Mouse (Mus musculus) lung, adult 2 months (tissue): Measurements from ENCODE around the gene Tsga10. TPM values are rescaled to one million over a fixed set of nuclear protein-coding genes. Genes with fewer than 3 reads are reported as not detected.

ENCODE experiments used
- DNase-seq: peaks from one replicate; pipeline ENCODE4 v3.0.0; 2022
- H3K4me1 ChIP-seq: fragments of 200-500 bp; 2 replicates; pipeline ENCODE4 v1.6.1; 2011; ENCODE audit warnings: low read length; ENCODE audit not compliant: control insufficient read depth, insufficient read depth
- H3K4me3 ChIP-seq: fragments of 200-500 bp; replicated peaks from 2 replicates; pipeline ENCODE3; 2011; ENCODE audit warnings: low read depth, mild to moderate bottlenecking, control low read depth, low read length; ENCODE audit errors: extremely low read depth
- CTCF ChIP-seq: fragments of 200-500 bp; IDR thresholded peaks from 2 replicates; pipeline ENCODE4 v1.5.1; 2011; ENCODE audit warnings: mild to moderate bottlenecking, low read length, control low read depth; ENCODE audit not compliant: insufficient read depth
- POLR2A ChIP-seq: fragments of 200-500 bp; IDR thresholded peaks from 2 replicates; pipeline ENCODE4 v1.6.1; 2011; ENCODE audit warnings: low read depth, mild to moderate bottlenecking, control low read depth, low read length, borderline replicate concordance; ENCODE audit errors: extremely low read depth
- WGBS: fragments of 180-500 bp; shearing (Covaris S2); methylation state at CpG from one replicate; pipeline ENCODE4 v1.1.7; 2018; 5-methylcytosine and 5-hydroxymethylcytosine counted together
- polyA plus RNA-seq: library from polyadenylated mRNA; depleted of rRNA; stranded (reverse); fragments of >200 nt; gene quantifications from 2 replicates; pipeline ENCODE4 v1.2.3, GENCODE M21; 2012

The Tsga10 gene
- polyA plus RNA-seq, 1 experiment: 1.8 TPM

GRCm38 (mm10) chr1:37883411-37883810 lies 17.2 kb upstream of the Tsga10 start:
- TF ChIP-seq POLR2A (no peak), CTCF (no peak)
- Histone ChIP-seq H3K4me3 (no peak overlapping the region), H3K4me1 (no peaks in the 10 kb centered on the region)
- 85% methylated on average over 4 of the region's 4 CpGs for WGBS
- DNase-seq: no peak

GRCm38 (mm10) chr1:37877736-37878460 lies 11.7 kb upstream of the Tsga10 start:
- Histone ChIP-seq H3K4me1 (no peaks in the 10 kb centered on the region), H3K4me3 (no peak overlapping the region)
- 91% methylated on average over 13 of the region's 13 CpGs for WGBS
- no peak for TF ChIP-seq CTCF
- TF ChIP-seq POLR2A: no peak
- no peak for DNase-seq

- WGBS: 82% methylated on average over 4 of the region's 4 CpGs
- TF ChIP-seq CTCF (no peak), POLR2A (no peak)
- Histone ChIP-seq H3K4me3 (no peak overlapping the region), H3K4me1 (no peaks in the 10 kb centered on the region; the same call in 1 of the 2 replicates)
- no peak for DNase-seq
Observed at GRCm38 (mm10) chr1:37873157-37873556, 6.9 kb upstream of the Tsga10 start.

GRCm38 (mm10) chr1:37872131-37873067 lies 6.2 kb upstream of the Tsga10 start:
- TF ChIP-seq POLR2A (peak; percentile 29; the same call in 1 of the 2 replicates), CTCF (no peak)
- peak; percentile 67 for DNase-seq
- Histone ChIP-seq H3K4me3 (peak overlapping the region; percentile 95), H3K4me1 (no peaks in the 10 kb centered on the region; the same call in 1 of the 2 replicates)
- WGBS: 4% methylated on average over 33 of the region's 33 CpGs

GRCm38 (mm10) chr1:37871704-37872103 lies 5.5 kb upstream of the Tsga10 start, which contains the start of gene Lipt1:
Lipt1 (plus strand) TSS chr1:37871738.
- WGBS: 8% methylated on average over 7 of the region's 7 CpGs
- Histone ChIP-seq H3K4me1 (no peaks in the 10 kb centered on the region; the same call in 1 of the 2 replicates), H3K4me3 (peak within 1 kb of the TSS; percentile 95)
- peak; percentile 44 for DNase-seq
- TF ChIP-seq POLR2A (no peak), CTCF (no peak)

GRCm38 (mm10) chr1:37869362-37869761 lies 3.1 kb upstream of the Tsga10 start:
- Histone ChIP-seq H3K4me3 (no peak overlapping the region), H3K4me1 (peaks cover under 1% of the 10 kb centered on the region)
- DNase-seq: no peak
- TF ChIP-seq POLR2A: no peak
- no peak for TF ChIP-seq CTCF
- WGBS: 53% methylated on average over 2 of the region's 2 CpGs

GRCm38 (mm10) chr1:37868640-37869039 lies 2.4 kb upstream of the Tsga10 start:
- no peak overlapping the region for H3K4me3 ChIP-seq
- TF ChIP-seq CTCF (no peak), POLR2A (no peak)
- no peak for DNase-seq
- WGBS: 52% methylated on average over 10 of the region's 10 CpGs
- peaks cover 2% of the 10 kb centered on the region for H3K4me1 ChIP-seq

- no peak for DNase-seq
- WGBS: 59% methylated on average over 10 of the region's 10 CpGs
- TF ChIP-seq POLR2A: no peak
- no peak for TF ChIP-seq CTCF
- no peak overlapping the region for H3K4me3 ChIP-seq
- H3K4me1 ChIP-seq: peaks cover 2% of the 10 kb centered on the region
Observed at GRCm38 (mm10) chr1:37867684-37868322, 1.6 kb upstream of the Tsga10 start.

- WGBS: 75% methylated on average over 1 of the region's 1 CpGs
- H3K4me1 ChIP-seq: peaks cover 2% of the 10 kb centered on the region; the same call in 1 of the 2 replicates
- TF ChIP-seq CTCF: peak; percentile 53
- TF ChIP-seq POLR2A: no peak
- DNase-seq: peak; percentile 30
- no peak overlapping the region for H3K4me3 ChIP-seq
Observed at GRCm38 (mm10) chr1:37867056-37867455, 827 bp upstream of the Tsga10 start.
